Mouse (Mus musculus) lung, embryonic 15.5 days (tissue): ENCODE data around the gene Olfr114. TPM values are rescaled to one million over a fixed set of nuclear protein-coding genes. Genes with fewer than 3 reads are reported as not detected.

Experiments
- ATAC-seq: fragments of 200-750 bp; cut with Nextera tagmentation; 2 replicates; pipeline ENCODE4 v1.8.0; 2017; ENCODE audit warnings: moderate number of reproducible peaks, borderline replicate concordance; ENCODE audit not compliant: low FRiP score, low TSS enrichment; ENCODE audit errors: extremely low read depth
- H3K27ac ChIP-seq: fragments of 300-500 bp; sonication (generic); 2 replicates; pipeline ENCODE4 v1.5.1; 2015; ENCODE audit warnings: moderate library complexity, mild to moderate bottlenecking, inconsistent platforms
- H3K27me3 ChIP-seq: fragments of 300-500 bp; sonication (generic); 2 replicates; pipeline ENCODE4 v1.6.1; 2015; ENCODE audit warnings: inconsistent platforms
- H3K36me3 ChIP-seq: fragments of 300-500 bp; sonication (generic); 2 replicates; pipeline ENCODE4 v1.6.1; 2015; ENCODE audit warnings: inconsistent platforms
- H3K4me1 ChIP-seq: fragments of 300-500 bp; sonication (generic); 2 replicates; pipeline ENCODE4 v1.6.1; 2015; ENCODE audit warnings: inconsistent platforms
- H3K4me2 ChIP-seq: fragments of 300-500 bp; sonication (generic); 2 replicates; pipeline ENCODE4 v1.6.1; 2015; ENCODE audit warnings: inconsistent platforms, mild to moderate bottlenecking, moderate library complexity
- H3K4me3 ChIP-seq: fragments of 300-500 bp; sonication (generic); 2 replicates; pipeline ENCODE4 v1.5.1; 2015; ENCODE audit warnings: mild to moderate bottlenecking, inconsistent platforms
- H3K9ac ChIP-seq: fragments of 300-500 bp; sonication (generic); 2 replicates; pipeline ENCODE4 v1.6.1; 2015; ENCODE audit warnings: inconsistent platforms
- H3K9me3 ChIP-seq: fragments of 300-500 bp; sonication (generic); 2 replicates; pipeline ENCODE4 v1.6.1; 2016; ENCODE audit warnings: inconsistent platforms
- WGBS: fragments of 180-500 bp; shearing (Covaris S2); methylation state at CpG from one replicate; pipeline ENCODE4 v1.1.7; 2015; 5-methylcytosine and 5-hydroxymethylcytosine counted together
- polyA plus RNA-seq: library from polyadenylated mRNA; unstranded; fragments of >200 nt; fragmentation: Nextera tagmentation; extraction: Ambion mirVana; gene quantifications from 2 replicates; pipeline ENCODE4 v1.2.1, GENCODE M21; 2015

Gene Olfr114
- polyA plus RNA-seq: not detected in 2 replicates

GRCm38 (mm10) chr17:37592643-37593042 lies at the start of gene Olfr114:
Olfr114 (minus strand) TSS chr17:37592743.
- H3K9ac ChIP-seq: no peak within 1 kb of the TSS
- no peak within 1 kb of the TSS for H3K4me2 ChIP-seq
- no peaks in the 10 kb centered on the region for H3K27me3 ChIP-seq
- H3K9me3 ChIP-seq: no peaks in the 10 kb centered on the region
- H3K4me1 ChIP-seq: no peaks in the 10 kb centered on the region
- ATAC-seq: no peak
- no peak within 1 kb of the TSS for H3K4me3 ChIP-seq
- no peak within 1 kb of the TSS for H3K27ac ChIP-seq
- no peaks in the 10 kb centered on the region for H3K36me3 ChIP-seq

DNA sequence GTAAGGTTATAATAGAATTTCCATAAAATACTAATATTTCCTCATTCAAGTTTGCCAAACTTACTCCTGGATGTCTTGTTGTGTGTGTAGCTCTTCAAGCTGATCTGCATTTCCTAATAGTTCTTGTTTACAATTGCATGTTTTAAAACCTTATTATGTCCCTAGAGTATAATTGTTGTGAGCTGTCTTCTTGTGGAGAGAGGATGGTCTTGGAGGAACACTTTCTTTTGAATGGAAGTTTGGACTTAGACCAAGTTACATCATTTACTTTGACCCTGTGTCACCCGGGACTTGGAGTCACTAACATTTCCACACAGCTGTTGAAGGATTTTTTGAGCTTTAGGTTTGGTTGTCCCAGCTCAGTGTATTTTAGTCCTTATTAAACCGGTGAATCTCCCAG lies 34.5 kb upstream of the Olfr114 start, which contains the start of the genes Olfr115 and Olfr116:
Olfr115 (minus strand) TSS at position 101 of the 400 bp plus-strand sequence.
Olfr116 (minus strand) TSS at position 191 of the 400 bp plus-strand sequence.
- Histone ChIP-seq H3K9ac (no peak within 1 kb of the TSS), H3K27ac (no peak within 1 kb of the TSS), H3K36me3 (no peaks in the 10 kb centered on the region), H3K4me1 (no peaks in the 10 kb centered on the region), H3K9me3 (0 out of 2 replicates have a peak, but pooled peaks cover 2% of the 10 kb centered on the region), H3K27me3 (no peaks in the 10 kb centered on the region), H3K4me2 (no peak within 1 kb of the TSS), H3K4me3 (no peak within 1 kb of the TSS)
- 79% methylated on average over 2 of the region's 2 CpGs for WGBS
- ATAC-seq: no peak

DNA sequence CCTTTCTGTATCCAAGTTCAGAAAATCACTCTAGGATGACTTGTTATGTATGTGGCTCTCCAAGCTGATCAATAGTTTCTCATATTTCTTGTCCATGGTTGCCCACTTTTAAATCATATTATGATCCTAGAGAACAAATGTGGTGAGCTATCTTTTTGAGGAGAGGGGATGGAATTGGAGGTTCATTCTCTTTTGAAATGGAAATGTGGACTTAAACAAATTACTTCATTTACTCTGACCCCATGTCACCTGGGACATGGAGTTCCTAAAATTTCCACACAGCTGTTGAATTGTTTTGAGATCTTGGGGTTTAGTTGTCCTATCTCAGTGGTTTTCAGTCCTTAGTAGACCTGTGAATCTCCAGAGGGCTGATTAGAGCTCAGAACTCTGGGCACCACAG lies 15.0 kb downstream of the Olfr114 start, which contains the start of gene Olfr113:
Olfr113 (minus strand) TSS at position 101 of the 400 bp plus-strand sequence.
- H3K4me3 ChIP-seq: no peak within 1 kb of the TSS
- H3K27me3 ChIP-seq: no peaks in the 10 kb centered on the region
- no peak within 1 kb of the TSS for H3K9ac ChIP-seq
- no peak within 1 kb of the TSS for H3K27ac ChIP-seq
- H3K36me3 ChIP-seq: no peaks in the 10 kb centered on the region
- H3K4me2 ChIP-seq: no peak within 1 kb of the TSS
- no peak for ATAC-seq
- no peaks in the 10 kb centered on the region for H3K9me3 ChIP-seq
- H3K4me1 ChIP-seq: no peaks in the 10 kb centered on the region

- H3K9me3 ChIP-seq: no peaks in the 10 kb centered on the region
- H3K4me2 ChIP-seq: no peak within 1 kb of the TSS
- no peak within 1 kb of the TSS for H3K27ac ChIP-seq
- no peaks in the 10 kb centered on the region for H3K36me3 ChIP-seq
- no peak within 1 kb of the TSS for H3K4me3 ChIP-seq
- H3K9ac ChIP-seq: no peak within 1 kb of the TSS
- H3K4me1 ChIP-seq: no peaks in the 10 kb centered on the region
- H3K27me3 ChIP-seq: no peaks in the 10 kb centered on the region
- no peak for ATAC-seq
Measured at GRCm38 (mm10) chr17:37569351-37569750, 23.2 kb downstream of the Olfr114 start, which contains the start of gene Olfr112. Olfr112 (minus strand) TSS chr17:37569451.

DNA sequence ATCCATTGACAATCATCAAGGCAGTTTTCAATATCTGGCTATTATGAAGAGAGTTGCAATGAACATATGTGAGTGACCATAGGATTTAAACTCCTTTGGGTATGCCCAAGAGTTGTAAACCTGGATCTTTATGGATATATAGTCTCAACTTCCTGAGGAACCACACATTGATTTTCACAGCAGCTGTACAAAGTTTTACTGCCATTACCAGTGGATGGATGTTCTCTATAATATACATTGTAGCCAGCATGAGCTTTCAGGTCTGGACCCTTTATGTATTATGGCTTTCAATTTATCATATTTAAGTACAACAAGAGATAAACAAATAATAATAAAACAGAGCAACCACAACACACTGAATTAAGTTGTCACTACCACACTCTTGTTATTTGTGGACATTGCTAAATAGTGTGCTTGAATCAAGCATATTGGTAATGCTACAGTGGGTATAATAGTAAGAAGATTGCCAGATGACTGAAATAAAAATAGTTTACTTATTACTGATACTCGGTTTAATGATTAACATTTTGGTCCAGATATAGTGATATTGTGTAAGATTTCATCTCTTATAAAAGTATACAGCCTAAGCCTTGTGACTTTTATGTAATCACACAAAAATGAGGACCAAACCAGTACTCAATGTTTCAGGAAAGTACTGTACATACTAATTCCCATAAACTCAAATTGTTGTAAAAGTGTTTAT lies 33.5 kb downstream of the Olfr114 start:
- H3K4me2 ChIP-seq: no peak overlapping the region
- H3K27me3 ChIP-seq: no peaks in the 10 kb centered on the region
- no peak overlapping the region for H3K9ac ChIP-seq
- H3K36me3 ChIP-seq: no peaks in the 10 kb centered on the region
- H3K27ac ChIP-seq: no peak overlapping the region
- no peaks in the 10 kb centered on the region for H3K9me3 ChIP-seq
- no peaks in the 10 kb centered on the region for H3K4me1 ChIP-seq
- no peak for ATAC-seq
- WGBS: 49% methylated on average over 1 of the region's 1 CpGs
- H3K4me3 ChIP-seq: no peak overlapping the region

DNA sequence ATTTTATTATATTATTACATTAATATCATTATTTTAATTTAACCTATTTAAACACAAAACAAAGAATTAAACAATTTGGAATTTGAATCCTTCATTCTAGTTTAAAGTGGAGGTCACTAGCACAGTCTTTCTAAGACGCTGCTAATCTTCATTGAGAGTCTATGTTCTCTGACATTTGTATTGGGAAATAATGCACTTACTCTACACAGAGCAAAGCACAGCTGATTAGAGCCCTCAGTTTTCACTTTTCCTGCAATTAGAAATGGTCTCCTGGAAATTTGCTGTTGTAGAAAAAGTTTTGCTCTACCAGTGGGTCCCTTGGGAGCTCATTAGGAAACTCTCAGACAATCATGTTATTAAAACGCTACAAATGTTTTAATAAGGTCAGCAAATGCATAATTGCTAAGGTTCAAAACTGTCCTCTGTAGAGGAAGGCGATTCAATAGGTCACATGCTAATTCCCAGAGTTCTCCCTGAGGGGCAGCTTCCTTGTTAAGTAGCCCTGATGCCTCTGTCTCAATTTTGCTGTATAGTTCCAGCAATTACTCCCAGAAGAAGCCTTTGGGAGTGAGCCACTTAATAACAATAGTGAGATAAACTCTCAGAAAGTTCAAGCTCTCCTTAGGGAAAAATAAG lies 48.6 kb downstream of the Olfr114 start:
- Histone ChIP-seq H3K27me3 (no peaks in the 10 kb centered on the region), H3K4me2 (no peak overlapping the region), H3K36me3 (no peaks in the 10 kb centered on the region), H3K4me3 (no peak overlapping the region), H3K4me1 (no peaks in the 10 kb centered on the region), H3K9me3 (no peaks in the 10 kb centered on the region), H3K9ac (no peak overlapping the region), H3K27ac (no peak overlapping the region)
- WGBS: 64% methylated on average over 3 of the region's 3 CpGs
- ATAC-seq: no peak

- no peaks in the 10 kb centered on the region for H3K27me3 ChIP-seq
- WGBS: 67% methylated on average over 4 of the region's 4 CpGs
- H3K9ac ChIP-seq: no peak overlapping the region
- no peak for ATAC-seq
- H3K4me1 ChIP-seq: no peaks in the 10 kb centered on the region
- H3K9me3 ChIP-seq: no peaks in the 10 kb centered on the region
- no peaks in the 10 kb centered on the region for H3K36me3 ChIP-seq
- no peak overlapping the region for H3K4me3 ChIP-seq
- no peak overlapping the region for H3K27ac ChIP-seq
- H3K4me2 ChIP-seq: no peak overlapping the region
Measured at GRCm38 (mm10) chr17:37541454-37542119, 51.0 kb downstream of the Olfr114 start.

Other genes with a start within 250 kb of the Olfr114 start
- gene Olfr104-ps, start 233.2 kb downstream of the Olfr114 start, polyA plus RNA-seq: not detected in 2 replicates
- not detected in 2 replicates for gene Olfr105-ps, start 213.7 kb downstream of the Olfr114 start, polyA plus RNA-seq
- not detected in 2 replicates for gene Olfr106-ps, start 202.3 kb downstream of the Olfr114 start, polyA plus RNA-seq
- not detected in 2 replicates for gene Olfr107, start 193.5 kb downstream of the Olfr114 start, polyA plus RNA-seq
- gene Olfr108, start 147.3 kb downstream of the Olfr114 start, polyA plus RNA-seq: not detected in 2 replicates
- not detected in 2 replicates for gene Olfr109, start 133.8 kb downstream of the Olfr114 start, polyA plus RNA-seq
- gene H2-M2, start 109.2 kb downstream of the Olfr114 start, polyA plus RNA-seq: 0.11 TPM in 1 of 2 replicates, not detected in the other
- gene Olfr110, start 100.3 kb downstream of the Olfr114 start, polyA plus RNA-seq: not detected in 2 replicates
- gene Olfr111, start 84.7 kb downstream of the Olfr114 start, polyA plus RNA-seq: not detected in 2 replicates
- gene Olfr112, start 23.3 kb downstream of the Olfr114 start, polyA plus RNA-seq: not detected in 2 replicates
- not detected in 2 replicates for gene Olfr113, start 15.1 kb downstream of the Olfr114 start, polyA plus RNA-seq
- gene Olfr115, start 34.4 kb upstream of the Olfr114 start, polyA plus RNA-seq: not detected in 2 replicates
- gene Olfr116, start 34.5 kb upstream of the Olfr114 start, polyA plus RNA-seq: not detected in 2 replicates
- not detected in 2 replicates for gene Olfr117, start 71.0 kb upstream of the Olfr114 start, polyA plus RNA-seq
- not detected in 2 replicates for gene Olfr118, start 74.2 kb upstream of the Olfr114 start, polyA plus RNA-seq
- not detected in 2 replicates for gene Olfr119, start 103.8 kb upstream of the Olfr114 start, polyA plus RNA-seq
- gene Olfr120, start 129.1 kb upstream of the Olfr114 start, polyA plus RNA-seq: not detected in 2 replicates
- not detected in 2 replicates for gene Olfr121, start 156.1 kb upstream of the Olfr114 start, polyA plus RNA-seq
- not detected in 2 replicates for gene Olfr122, start 175.9 kb upstream of the Olfr114 start, polyA plus RNA-seq
- not detected in 2 replicates for gene Olfr123, start 200.8 kb upstream of the Olfr114 start, polyA plus RNA-seq
- not detected in 2 replicates for gene Olfr124, start 207.1 kb upstream of the Olfr114 start, polyA plus RNA-seq
- gene Olfr125, start 240.2 kb upstream of the Olfr114 start, polyA plus RNA-seq: not detected in 2 replicates